Mouse (Mus musculus): ENCODE results near the gene Psenen.

GRCm38 (mm10) chr7:30591605-30591951 is 28.2 kb upstream of the Psenen start:
- no peak for TF ChIP-seq POLR2A (IDR thresholded peaks at IDR 0.05; ENCODE audit: low read depth, low read length)
- TF ChIP-seq CTCF (conservative IDR thresholded peaks at IDR 0.05; ENCODE audit: insufficient read depth, insufficient read length, low read depth, low read length): no peak

Measured in kidney, adult 2 months (tissue).